Mouse (Mus musculus): ENCODE measurements around the gene Mapk1ip1. TPM values are rescaled to one million over a fixed set of nuclear protein-coding genes. Genes with fewer than 3 reads are reported as not detected.
A peak's percentile ranks its signal among the peaks of the same experiment; 100 is the strongest.

Gene Mapk1ip1
- polyA plus RNA-seq, 1 experiment from 2014 or later = 9.7 TPM

DNA sequence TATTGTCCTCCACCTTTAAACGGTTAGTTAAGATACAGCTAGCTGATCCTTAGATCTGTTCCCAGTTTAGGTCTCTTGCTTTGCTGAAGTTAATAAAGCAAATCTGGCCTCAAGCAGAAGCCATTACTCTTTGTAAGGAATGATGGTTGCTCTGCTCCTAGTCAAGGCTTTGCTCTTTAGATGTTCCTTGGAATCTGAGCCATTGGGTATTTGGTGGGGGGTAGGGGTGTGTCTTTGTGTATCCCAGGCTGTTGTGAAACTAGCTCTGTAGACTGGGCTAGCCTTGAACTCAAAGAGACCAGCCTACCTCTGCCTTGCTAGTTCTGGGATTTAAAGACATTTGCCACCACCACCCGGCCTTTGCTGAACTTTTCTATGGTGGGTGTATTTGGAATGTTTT lies 8.1 kb upstream of the Mapk1ip1 start:
- peaks cover 56% of the 10 kb centered on the region for H3K36me3 ChIP-seq
- no peak overlapping the region for H3K4me2 ChIP-seq
- H3K4me3 ChIP-seq = no peak overlapping the region
- H3K27ac ChIP-seq (ENCODE audit: poor library complexity, severe bottlenecking) = no peak overlapping the region
- H3K27me3 ChIP-seq (replicated peaks) = no peaks in the 10 kb centered on the region
- no peak for ATAC-seq (ENCODE audit: insufficient number of reproducible peaks, low FRiP score)
- H3K4me1 ChIP-seq (replicated peaks) = peaks cover 12% of the 10 kb centered on the region
- no peak overlapping the region for H3K9ac ChIP-seq
- H3K9me3 ChIP-seq (replicated peaks) = no peaks in the 10 kb centered on the region
- WGBS = 94% methylated on average over 2 of the region's 2 CpGs

DNA sequence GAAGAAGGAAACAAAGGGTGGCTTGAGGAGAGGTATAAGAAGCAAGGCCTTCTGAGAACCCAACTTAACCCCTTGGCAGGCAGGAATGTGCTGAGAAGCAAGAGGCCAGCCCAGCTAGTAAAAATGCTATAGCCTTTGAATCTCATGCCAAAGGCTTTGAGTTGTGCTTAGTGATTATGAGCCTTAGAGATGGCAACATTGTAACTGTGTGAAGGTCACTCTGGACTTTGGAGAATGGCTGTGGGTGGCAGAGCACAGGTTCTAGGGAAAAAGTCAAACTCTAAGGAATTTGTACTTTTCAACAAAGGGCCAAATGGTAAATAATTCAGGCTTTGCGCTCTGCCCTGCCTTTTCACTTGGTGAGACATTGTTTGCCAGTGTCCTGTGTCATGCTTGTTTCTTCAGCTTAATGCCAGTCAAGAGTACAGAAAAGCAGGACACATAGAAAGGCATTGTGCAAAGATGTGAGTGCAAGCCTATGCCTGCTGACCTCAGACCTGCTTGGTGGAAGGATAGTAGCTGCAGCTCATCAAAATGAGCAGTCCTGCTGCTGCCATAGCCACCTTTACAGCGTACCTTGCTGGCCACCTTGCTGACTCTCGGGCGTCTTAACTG lies 7.5 kb upstream of the Mapk1ip1 start:
- Histone ChIP-seq H3K9me3 (replicated peaks) (no peaks in the 10 kb centered on the region), H3K27ac (ENCODE audit: poor library complexity, severe bottlenecking) (no peak overlapping the region), H3K27me3 (replicated peaks) (no peaks in the 10 kb centered on the region), H3K4me3 (no peak overlapping the region), H3K9ac (no peak overlapping the region), H3K4me1 (replicated peaks) (peaks cover 15% of the 10 kb centered on the region), H3K4me2 (no peak overlapping the region), H3K36me3 (peaks cover 53% of the 10 kb centered on the region)
- WGBS = 93% methylated on average over 4 of the region's 4 CpGs
- no peak for ATAC-seq (ENCODE audit: insufficient number of reproducible peaks, low FRiP score)

DNA sequence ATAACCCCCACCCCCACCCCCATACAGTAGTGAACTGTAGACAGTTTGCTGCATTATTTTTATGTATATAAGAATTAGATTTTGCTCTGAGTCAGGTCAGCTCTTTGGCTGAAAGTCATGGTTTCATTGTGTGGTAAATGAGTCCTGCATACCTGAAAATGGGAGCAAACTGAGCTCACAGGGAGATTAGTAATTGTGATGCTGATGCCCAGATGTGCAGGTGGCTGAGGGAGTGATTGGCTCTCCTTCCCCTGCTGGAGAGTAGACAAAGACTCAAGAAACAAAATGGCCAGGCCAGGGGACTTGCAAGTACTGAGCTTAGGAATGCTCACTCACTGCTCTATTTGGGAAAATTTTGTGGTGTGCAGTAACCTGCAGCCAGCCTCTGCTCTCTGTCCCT lies 4.0 kb upstream of the Mapk1ip1 start:
- Histone ChIP-seq H3K4me2 (no peak overlapping the region), H3K9ac (no peak overlapping the region), H3K27ac (ENCODE audit: poor library complexity, severe bottlenecking) (no peak overlapping the region), H3K4me3 (no peak overlapping the region), H3K27me3 (replicated peaks) (no peaks in the 10 kb centered on the region), H3K36me3 (peaks cover 42% of the 10 kb centered on the region), H3K9me3 (replicated peaks) (no peaks in the 10 kb centered on the region), H3K4me1 (replicated peaks) (peaks cover 28% of the 10 kb centered on the region)
- ATAC-seq (ENCODE audit: insufficient number of reproducible peaks, low FRiP score) = no peak

DNA sequence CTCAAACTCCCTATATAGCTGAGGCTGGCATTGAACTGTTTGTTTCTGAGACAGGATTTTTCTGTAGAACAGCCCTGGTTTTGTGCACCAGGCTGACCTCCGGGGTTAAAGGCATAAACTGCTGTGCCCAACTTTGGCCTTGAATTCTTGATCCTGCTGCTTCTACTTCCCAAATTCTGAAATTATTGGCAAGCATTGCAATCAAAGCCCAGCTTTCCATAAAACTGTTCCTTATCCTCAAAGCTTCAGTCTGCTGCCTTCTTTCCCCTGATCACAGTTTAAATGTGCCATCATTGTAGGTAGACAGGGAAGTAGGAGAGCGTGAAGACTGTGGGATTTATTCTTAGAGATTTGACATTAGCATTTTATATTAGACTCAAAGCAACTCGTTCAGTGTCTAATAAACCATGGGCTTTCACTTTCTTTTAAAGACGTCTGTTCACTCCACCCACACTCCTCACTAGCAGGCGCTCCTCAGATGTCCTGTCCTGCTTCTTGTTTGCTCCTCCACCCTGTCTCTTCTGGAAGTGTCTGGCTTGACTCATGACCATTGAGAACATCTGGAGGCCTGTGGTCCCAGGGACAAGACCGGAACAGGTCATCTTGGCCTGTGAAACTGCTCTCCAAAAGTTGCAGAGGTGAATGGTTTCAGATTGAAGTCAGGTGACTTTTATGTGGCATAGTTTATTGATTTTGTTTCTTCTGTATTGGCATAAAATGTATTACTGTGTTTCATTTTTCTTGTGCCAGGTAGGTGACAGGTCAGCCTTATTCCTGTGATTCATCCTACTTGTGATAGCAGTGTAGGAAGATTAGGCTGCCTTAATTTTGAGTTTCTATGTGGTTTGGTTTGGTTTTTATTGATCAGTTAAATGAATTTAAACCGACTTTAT lies 2.2 kb upstream of the Mapk1ip1 start:
- ATAC-seq (ENCODE audit: insufficient number of reproducible peaks, low FRiP score) = no peak
- Histone ChIP-seq H3K36me3 (peaks cover 31% of the 10 kb centered on the region), H3K9ac (peak overlapping the region; percentile 89), H3K27ac (ENCODE audit: poor library complexity, severe bottlenecking) (no peak overlapping the region), H3K27me3 (replicated peaks) (no peaks in the 10 kb centered on the region), H3K4me2 (peak overlapping the region; percentile 89), H3K4me1 (replicated peaks) (peaks cover 41% of the 10 kb centered on the region), H3K4me3 (peak overlapping the region; percentile 71; the same call in 1 of the 2 replicates), H3K9me3 (replicated peaks) (no peaks in the 10 kb centered on the region)
- WGBS = 80% methylated on average over 7 of the region's 7 CpGs

DNA sequence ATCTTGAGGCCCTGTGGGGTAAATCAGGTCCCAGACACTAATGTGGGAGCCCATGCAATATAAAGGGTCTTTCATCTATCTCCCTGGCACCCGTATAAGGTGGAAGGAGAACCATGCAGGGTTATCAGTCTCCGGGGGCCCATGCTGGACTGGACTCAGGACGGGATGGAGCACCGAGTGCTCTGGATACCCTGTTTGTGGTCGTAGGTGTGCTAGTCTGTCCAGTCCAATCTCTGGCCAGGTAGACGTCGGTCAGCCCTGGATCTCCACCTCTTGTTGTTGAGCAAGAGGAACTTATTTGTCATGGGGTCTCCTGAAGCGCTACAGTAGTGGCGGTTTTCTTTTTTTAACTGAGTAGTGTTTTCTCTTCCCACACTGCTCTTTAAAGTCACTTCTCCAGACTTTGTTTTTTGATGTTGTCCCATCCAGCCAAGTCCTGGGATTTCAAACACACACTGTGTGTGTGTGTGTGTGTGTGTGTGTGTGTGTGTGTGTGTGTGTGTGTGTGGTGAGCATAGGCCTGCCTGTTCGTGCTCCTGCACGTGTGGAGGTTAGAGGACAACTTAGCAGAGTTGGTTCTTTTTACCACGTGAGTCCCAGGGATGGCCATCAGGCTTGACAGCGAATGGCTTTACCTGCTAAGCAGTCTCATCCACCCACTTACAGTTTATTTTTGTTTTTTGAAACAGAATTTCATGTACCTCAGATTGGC lies 1.4 kb upstream of the Mapk1ip1 start:
- no peak for ATAC-seq (ENCODE audit: insufficient number of reproducible peaks, low FRiP score)
- Histone ChIP-seq H3K36me3 (peaks cover 23% of the 10 kb centered on the region), H3K27ac (ENCODE audit: poor library complexity, severe bottlenecking) (peak overlapping the region; percentile 92; the same call in 1 of the 2 replicates), H3K9ac (peak overlapping the region; percentile 89), H3K4me2 (peak overlapping the region; percentile 89), H3K27me3 (replicated peaks) (no peaks in the 10 kb centered on the region), H3K4me3 (peak overlapping the region; percentile 71), H3K9me3 (replicated peaks) (no peaks in the 10 kb centered on the region), H3K4me1 (replicated peaks) (peaks cover 41% of the 10 kb centered on the region)
- 40% methylated on average over 13 of the region's 13 CpGs for WGBS

DNA sequence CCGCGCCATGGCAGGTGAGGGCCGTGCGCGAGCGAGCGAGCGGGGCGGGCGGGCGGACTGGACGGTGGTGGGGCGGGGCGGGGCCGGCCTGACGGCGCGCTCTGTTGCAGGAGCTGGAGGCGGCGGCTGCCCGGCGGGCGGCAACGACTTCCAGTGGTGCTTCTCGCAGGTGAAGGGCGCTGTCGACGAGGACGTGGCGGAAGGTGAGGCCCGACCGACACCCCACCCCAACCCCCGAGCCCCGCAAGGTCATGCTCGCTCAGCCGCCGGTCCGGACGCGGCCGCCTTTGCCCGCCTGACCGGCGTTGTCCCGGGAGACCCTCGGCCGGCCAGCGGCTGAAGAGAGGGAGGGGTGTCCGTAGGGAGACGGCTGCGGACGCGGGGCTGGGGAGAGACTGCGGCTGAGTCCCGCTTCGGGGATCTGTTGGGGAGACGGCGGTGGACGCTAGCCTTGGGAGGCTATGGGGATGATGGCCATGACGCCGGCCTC lies 474 bp upstream of the Mapk1ip1 start:
- H3K9ac ChIP-seq = peak overlapping the region; percentile 89
- peaks cover 16% of the 10 kb centered on the region for H3K36me3 ChIP-seq
- H3K4me3 ChIP-seq = peak overlapping the region; percentile 71
- H3K27me3 ChIP-seq (replicated peaks) = no peaks in the 10 kb centered on the region
- H3K4me2 ChIP-seq = peak overlapping the region; percentile 89
- peaks cover 44% of the 10 kb centered on the region for H3K4me1 ChIP-seq (replicated peaks)
- WGBS = under 1% methylated on average over 41 of the region's 61 CpGs
- no peaks in the 10 kb centered on the region for H3K9me3 ChIP-seq (replicated peaks)
- H3K27ac ChIP-seq (ENCODE audit: poor library complexity, severe bottlenecking) = peak overlapping the region; percentile 92
- peak; percentile 90 for ATAC-seq (ENCODE audit: insufficient number of reproducible peaks, low FRiP score)

DNA sequence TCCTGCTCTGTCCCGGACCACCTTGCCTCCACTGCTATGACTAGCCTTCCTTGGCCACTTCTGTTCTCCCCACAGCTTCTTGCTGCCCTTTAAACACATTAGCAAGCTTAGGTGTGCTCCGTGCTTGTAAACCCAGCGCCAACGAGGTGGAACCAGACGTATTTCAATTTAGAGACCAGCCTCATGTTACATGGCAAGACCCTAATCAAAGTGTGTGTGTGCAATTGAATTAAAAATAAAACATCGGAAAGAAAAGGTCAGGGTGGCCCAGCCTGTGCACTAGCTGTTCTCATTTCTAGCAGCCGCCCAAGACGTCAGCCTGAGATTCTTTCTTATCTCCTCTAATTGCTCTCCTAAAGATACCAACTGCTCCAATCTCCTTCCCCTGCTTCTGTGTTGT lies 962 bp downstream of the Mapk1ip1 start:
- Histone ChIP-seq H3K9me3 (replicated peaks) (no peaks in the 10 kb centered on the region), H3K36me3 (peaks cover 10% of the 10 kb centered on the region), H3K27ac (ENCODE audit: poor library complexity, severe bottlenecking) (0 out of 2 replicates have a peak overlapping the region, but pooled peaks have one; percentile 92), H3K4me1 (replicated peaks) (peaks cover 48% of the 10 kb centered on the region), H3K9ac (peak overlapping the region; percentile 89), H3K4me3 (peak overlapping the region; percentile 71), H3K4me2 (peak overlapping the region; percentile 89), H3K27me3 (replicated peaks) (no peaks in the 10 kb centered on the region)
- no peak for ATAC-seq (ENCODE audit: insufficient number of reproducible peaks, low FRiP score)
- 28% methylated on average over 8 of the region's 8 CpGs for WGBS

DNA sequence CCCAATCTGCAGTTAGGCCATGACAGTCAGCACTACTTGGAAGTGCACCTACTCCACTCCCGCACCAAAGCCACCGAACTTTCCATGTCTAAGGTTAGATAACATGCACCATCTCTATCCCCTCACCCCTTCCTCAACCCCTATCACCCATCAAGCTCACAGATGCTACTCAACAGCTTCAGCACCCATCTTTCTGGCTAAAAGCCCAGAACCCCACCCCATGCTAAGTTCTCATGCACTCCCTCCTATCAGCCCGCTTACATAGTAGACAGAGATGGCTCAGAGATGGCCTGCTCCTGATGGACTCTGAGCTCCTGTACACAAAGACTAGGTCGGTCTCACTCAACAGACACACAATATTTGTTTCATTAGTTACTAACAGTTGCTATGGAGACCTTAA lies 2.7 kb downstream of the Mapk1ip1 start:
- Histone ChIP-seq H3K4me2 (no peak overlapping the region), H3K9ac (no peak overlapping the region), H3K36me3 (peaks cover 5% of the 10 kb centered on the region; the same call in 1 of the 2 replicates), H3K9me3 (replicated peaks) (no peaks in the 10 kb centered on the region), H3K4me3 (no peak overlapping the region), H3K27me3 (replicated peaks) (no peaks in the 10 kb centered on the region), H3K27ac (ENCODE audit: poor library complexity, severe bottlenecking) (no peak overlapping the region), H3K4me1 (replicated peaks) (peaks cover 39% of the 10 kb centered on the region)
- no peak for ATAC-seq (ENCODE audit: insufficient number of reproducible peaks, low FRiP score)
- WGBS = 91% methylated on average over 4 of the region's 4 CpGs

DNA sequence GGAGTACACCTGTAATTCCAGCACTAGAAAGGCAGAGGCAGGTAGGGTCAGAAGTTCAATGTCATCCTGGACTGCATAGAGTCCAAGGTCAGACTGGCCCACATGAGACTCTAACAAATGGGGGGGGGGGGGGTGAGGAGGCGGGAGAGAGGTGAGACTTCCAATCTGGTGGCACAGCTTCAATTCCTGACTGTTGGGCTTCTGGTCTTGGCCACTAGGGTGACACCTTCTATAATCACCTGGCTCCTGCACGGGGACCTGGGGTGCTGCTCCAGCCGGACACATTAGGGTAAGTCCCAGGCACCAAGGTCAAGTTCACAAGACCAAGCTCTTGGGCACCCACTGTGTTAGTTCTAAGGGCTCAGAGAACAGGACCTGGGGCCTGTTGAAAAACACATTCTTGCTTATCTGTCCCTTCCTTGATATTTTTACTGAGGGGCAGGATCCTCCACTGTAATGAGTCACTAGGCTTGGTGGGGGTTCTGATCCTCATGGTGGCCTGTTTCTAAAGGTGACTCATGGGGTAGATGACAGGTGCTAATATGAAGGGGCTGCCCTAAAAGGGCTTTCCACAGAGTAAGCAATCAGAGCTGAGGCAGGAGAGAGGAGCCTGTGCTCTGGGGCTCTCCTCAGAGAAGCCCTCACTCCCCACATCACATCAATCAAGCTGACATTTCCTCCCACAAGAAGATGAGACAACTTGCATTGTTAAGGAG lies 4.5 kb downstream of the Mapk1ip1 start:
- peaks cover 25% of the 10 kb centered on the region for H3K4me1 ChIP-seq (replicated peaks)
- H3K27ac ChIP-seq (ENCODE audit: poor library complexity, severe bottlenecking) = no peak overlapping the region
- H3K9me3 ChIP-seq (replicated peaks) = no peaks in the 10 kb centered on the region
- no peak overlapping the region for H3K4me3 ChIP-seq
- no peak for ATAC-seq (ENCODE audit: insufficient number of reproducible peaks, low FRiP score)
- no peaks in the 10 kb centered on the region for H3K27me3 ChIP-seq (replicated peaks)
- WGBS = 56% methylated on average over 3 of the region's 3 CpGs
- no peak overlapping the region for H3K9ac ChIP-seq
- H3K36me3 ChIP-seq = peaks cover 3% of the 10 kb centered on the region
- no peak overlapping the region for H3K4me2 ChIP-seq

DNA sequence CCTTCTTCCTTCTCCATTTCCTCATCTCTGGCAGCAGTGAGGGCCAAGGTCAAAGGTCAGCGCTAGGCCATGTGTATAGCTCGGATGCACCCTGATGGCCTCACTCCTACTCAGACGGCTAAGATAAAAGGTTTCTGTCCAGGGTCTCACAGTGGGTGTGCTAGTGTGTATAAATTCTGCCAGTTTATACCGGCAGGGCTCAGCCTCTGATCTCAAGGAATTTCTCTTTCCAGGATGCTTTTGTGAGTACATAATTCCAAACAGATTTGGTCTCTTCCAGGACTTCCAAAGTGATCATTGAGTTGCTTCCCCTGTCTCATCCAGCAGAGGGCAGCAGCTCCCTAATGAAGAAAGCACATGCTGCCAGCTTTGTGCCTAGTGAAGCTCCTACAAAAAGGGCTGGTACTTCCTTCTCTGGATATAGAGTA lies 5.5 kb downstream of the Mapk1ip1 start:
- peaks cover 12% of the 10 kb centered on the region for H3K36me3 ChIP-seq
- no peak overlapping the region for H3K9ac ChIP-seq
- ATAC-seq (ENCODE audit: insufficient number of reproducible peaks, low FRiP score) = peak; percentile 43; the same call in 1 of the 2 replicates
- no peak overlapping the region for H3K4me3 ChIP-seq
- no peaks in the 10 kb centered on the region for H3K27me3 ChIP-seq (replicated peaks)
- H3K4me2 ChIP-seq = no peak overlapping the region
- peaks cover 25% of the 10 kb centered on the region for H3K4me1 ChIP-seq (replicated peaks)
- 48% methylated on average over 4 of the region's 4 CpGs for WGBS
- H3K9me3 ChIP-seq (replicated peaks) = no peaks in the 10 kb centered on the region
- H3K27ac ChIP-seq (ENCODE audit: poor library complexity, severe bottlenecking) = no peak overlapping the region

Data from heart, embryonic 12.5 days (tissue).